Mouse (Mus musculus) CH12.LX (cell line): Measurements from ENCODE around the gene Pard6a. TPM values are rescaled to one million over a fixed set of nuclear protein-coding genes. Genes with fewer than 3 reads are reported as not detected.

Source experiments
- DNase-seq: peaks from one replicate; pipeline ENCODE4 v3.0.0-alpha.2; 2013; ENCODE audit errors: extremely low read depth
- H3K27ac ChIP-seq: 2 replicates; pipeline ENCODE4 v1.5.1; 2012; ENCODE audit warnings: low read depth, mild to moderate bottlenecking, control low read depth, moderate library complexity; ENCODE audit not compliant: insufficient read depth
- H3K27me3 ChIP-seq: replicated peaks from 2 replicates; pipeline ENCODE3; 2012; ENCODE audit warnings: inconsistent platforms
- H3K36me3 ChIP-seq, 2 experiments: replicated peaks in 1 of 2; 2 replicates each; pipeline versions ENCODE3 to v1.6.1; 2012; ENCODE audit warnings: inconsistent platforms in 1 of 2, low read length in 1 of 2, mild to moderate bottlenecking in 1 of 2, mixed read lengths in 1 of 2, moderate library complexity in 1 of 2; ENCODE audit not compliant: control insufficient read depth in 1 of 2, insufficient read depth in 1 of 2
- H3K4me1 ChIP-seq, 2 experiments: 2 replicates each; pipeline ENCODE4 v1.6.1; 2012; ENCODE audit warnings: inconsistent platforms in 1 of 2, moderate library complexity in 1 of 2; ENCODE audit not compliant: insufficient read depth in 2 of 2, control insufficient read depth in 1 of 2
- H3K4me2 ChIP-seq: 2 replicates; pipeline ENCODE4 v1.6.1; 2012; ENCODE audit warnings: low read depth, mild to moderate bottlenecking, control low read depth; ENCODE audit not compliant: poor library complexity, insufficient read depth, severe bottlenecking
- H3K4me3 ChIP-seq, 3 experiments: fragments of 150-350 bp in 1 of 3; sonication (generic) in 1 of 3; replicated peaks in 1 of 3; 2 replicates each; pipeline versions ENCODE3 to v1.5.1; 2011 to 2012; ENCODE audit warnings: low read depth in 2 of 3, low read length in 2 of 3, mild to moderate bottlenecking in 2 of 3, moderate library complexity in 2 of 3, control low read depth in 1 of 3, improper control_type of control experiment in 1 of 3, inconsistent platforms in 1 of 3, mixed read lengths in 1 of 3; ENCODE audit not compliant: poor library complexity in 1 of 3
- H3K79me2 ChIP-seq: replicated peaks from 2 replicates; pipeline ENCODE4 v1.6.1; 2012; ENCODE audit warnings: mild to moderate bottlenecking, moderate library complexity; ENCODE audit not compliant: control insufficient read depth, poor library complexity, insufficient read depth, severe bottlenecking; ENCODE audit errors: extremely low read depth
- H3K9ac ChIP-seq: 2 replicates; pipeline ENCODE4 v1.6.1; 2012; ENCODE audit warnings: low read depth, mild to moderate bottlenecking, control low read depth, moderate library complexity; ENCODE audit not compliant: insufficient read depth
- H3K9me3 ChIP-seq: replicated peaks from 2 replicates; pipeline ENCODE3; 2012; ENCODE audit warnings: low read length, inconsistent platforms, mixed read lengths
- BHLHE40 ChIP-seq: IDR thresholded peaks from 2 replicates; pipeline ENCODE4 v1.6.1; 2011; ENCODE audit warnings: mild to moderate bottlenecking, low read depth, low read length, improper control_type of control experiment
- EP300 ChIP-seq: IDR thresholded peaks from 2 replicates; pipeline ENCODE4 v1.6.1; 2011; ENCODE audit warnings: low read length, improper control_type of control experiment
- JUN ChIP-seq: IDR thresholded peaks from 2 replicates; pipeline ENCODE4 v1.6.1; 2011; ENCODE audit warnings: low read depth, mild to moderate bottlenecking, low read length, improper control_type of control experiment, moderate library complexity; ENCODE audit not compliant: insufficient read depth
- MAFK ChIP-seq: IDR thresholded peaks from 2 replicates; pipeline ENCODE4 v1.6.1; 2011; ENCODE audit warnings: low read length, improper control_type of control experiment; ENCODE audit not compliant: insufficient replicate concordance
- MYC ChIP-seq: IDR thresholded peaks from 2 replicates; pipeline ENCODE4 v1.6.1; 2011; ENCODE audit warnings: low read depth, mild to moderate bottlenecking, improper control_type of control experiment, low read length
- RCOR1 ChIP-seq: conservative IDR thresholded peaks from 2 replicates; pipeline ENCODE4 v1.6.1; 2012; ENCODE audit warnings: low read depth, mild to moderate bottlenecking, inconsistent platforms, low read length, improper control_type of control experiment
- dilution Hi-C: fragments of 300-500 bp; cut with MboI; formaldehyde crosslinking; loops from 2 replicates; pipeline ENCODE4 v1.14.3; 2020; ENCODE audit warnings: low sequenced_read_pairs; ENCODE audit not compliant: extremely low pct_unique_long_range_greater_than_20kb, extremely low pct_ligation_motif_present
- in situ Hi-C: fragments of 300-500 bp; cut with MboI; formaldehyde crosslinking; loops from 3 replicates; pipeline ENCODE4 v1.14.3; 2019; ENCODE audit warnings: low sequenced_read_pairs, low pct_ligation_motif_present, low pct_unique_long_range_greater_than_20kb, mixed read lengths
- polyA plus RNA-seq: library from polyadenylated mRNA; unstranded; fragments of >175 nt; gene quantifications from 2 replicates; pipeline ENCODE4 v1.2.1, GENCODE M21; 2012; ENCODE audit warnings: low read depth; ENCODE audit not compliant: insufficient read length
- total RNA-seq, 2 experiments: library from RNA; depleted of rRNA; stranded (reverse); fragments of 300-350 nt in 1 of 2; fragments of >200 nt in 1 of 2; gene quantifications; 2 replicates each; pipeline ENCODE4 v1.2.3; 2012 to 2014

Pard6a gene
- total and polyA plus RNA-seq, 3 experiments, result 15.9 to 32.3 (median 23.3) TPM

DNA sequence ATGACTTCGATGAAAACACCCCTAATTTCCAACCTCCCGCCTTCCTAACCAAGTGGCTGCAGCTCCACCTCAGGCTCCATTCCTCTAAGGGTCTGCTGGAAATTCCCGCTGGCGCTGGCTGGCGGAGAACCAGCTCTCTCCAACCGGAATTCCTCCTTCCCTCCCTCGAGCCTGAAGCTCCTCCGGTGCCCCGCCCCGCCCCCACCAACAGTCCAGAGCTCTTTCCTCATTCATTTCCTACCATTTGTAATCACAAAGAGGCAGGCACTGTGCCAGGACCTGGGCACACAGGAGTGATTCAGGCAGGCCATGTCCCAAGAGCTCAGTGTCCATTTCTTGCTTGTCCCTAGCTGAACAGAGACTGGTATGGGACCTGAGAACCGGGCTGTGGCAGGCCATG is 49.7 kb downstream of the Pard6a start:
- no peak for DNase-seq
- H3K27ac ChIP-seq, result no peak overlapping the region
- H3K9me3 ChIP-seq, result no peaks in the 10 kb centered on the region
- H3K4me2 ChIP-seq, result no peak overlapping the region
- no peak overlapping the region for H3K4me3 ChIP-seq
- dilution Hi-C loops (no loop called here), in situ Hi-C loops (no loop called here)
- no peaks in the 10 kb centered on the region for H3K27me3 ChIP-seq
- peaks cover 9 to 14% of the 10 kb centered on the region in 2 experiments for H3K4me1 ChIP-seq
- H3K9ac ChIP-seq, result no peak overlapping the region
- H3K36me3 ChIP-seq, result peaks cover 0 to 2% of the 10 kb centered on the region in 2 experiments
- no peak for TF ChIP-seq RCOR1
- TF ChIP-seq BHLHE40, result no peak
- TF ChIP-seq JUN, result no peak
- TF ChIP-seq EP300, result no peak
- TF ChIP-seq MAFK, result no peak
- no peak for TF ChIP-seq MYC
- no peaks in the 10 kb centered on the region for H3K79me2 ChIP-seq

Other genes with a start within 250 kb of the Pard6a start
Only the 20 nearest of the 23 such genes appear.
- gene Tppp3, start 229.6 kb upstream of the Pard6a start, total RNA-seq (2012; rRNA removed), result 0.25 TPM in 2 replicates
- not detected in 2 replicates for gene Tppp3, start 229.6 kb upstream of the Pard6a start, total RNA-seq (2014; rRNA removed)
- gene Tppp3, start 229.6 kb upstream of the Pard6a start, polyA plus RNA-seq, result 0.39 and 0.49 TPM in 2 replicates
- gene Zdhhc1, start 204.2 kb upstream of the Pard6a start, total RNA-seq (2012; rRNA removed), result 2.1 and 2.6 TPM in 2 replicates
- gene Zdhhc1, start 204.2 kb upstream of the Pard6a start, total RNA-seq (2014; rRNA removed), result 0.86 and 1.6 TPM in 2 replicates
- gene Zdhhc1, start 204.2 kb upstream of the Pard6a start, polyA plus RNA-seq, result 2.6 and 3.6 TPM in 2 replicates
- not detected in 2 replicates for gene Hsd11b2, start 182.4 kb upstream of the Pard6a start, total RNA-seq (2012; rRNA removed)
- gene Hsd11b2, start 182.4 kb upstream of the Pard6a start, total RNA-seq (2014; rRNA removed), result not detected in 2 replicates
- gene Hsd11b2, start 182.4 kb upstream of the Pard6a start, polyA plus RNA-seq, result not detected in 2 replicates
- 38.0 and 48.8 TPM in 2 replicates for gene Atp6v0d1, start 135.1 kb upstream of the Pard6a start, total RNA-seq (2012; rRNA removed)
- gene Atp6v0d1, start 135.1 kb upstream of the Pard6a start, total RNA-seq (2014; rRNA removed), result 51.0 and 55.3 TPM in 2 replicates
- gene Atp6v0d1, start 135.1 kb upstream of the Pard6a start, polyA plus RNA-seq, result 48.8 and 53.6 TPM in 2 replicates
- gene Ripor1, start 95.9 kb upstream of the Pard6a start, total RNA-seq (2012; rRNA removed), result 1.5 and 1.7 TPM in 2 replicates
- 0.24 and 0.28 TPM in 2 replicates for gene Ripor1, start 95.9 kb upstream of the Pard6a start, total RNA-seq (2014; rRNA removed)
- 5.8 and 7.2 TPM in 2 replicates for gene Ripor1, start 95.9 kb upstream of the Pard6a start, polyA plus RNA-seq
- gene Ctcf, start 64.6 kb upstream of the Pard6a start, total RNA-seq (2012; rRNA removed), result 42.3 and 47.2 TPM in 2 replicates
- 48.3 and 52.4 TPM in 2 replicates for gene Ctcf, start 64.6 kb upstream of the Pard6a start, total RNA-seq (2014; rRNA removed)
- gene Ctcf, start 64.6 kb upstream of the Pard6a start, polyA plus RNA-seq, result 97.9 and 107 TPM in 2 replicates
- gene Agrp, start 63.8 kb upstream of the Pard6a start, total RNA-seq (2012; rRNA removed), result 0.21 and 0.30 TPM in 2 replicates
- gene Agrp, start 63.8 kb upstream of the Pard6a start, total RNA-seq (2014; rRNA removed), result not detected in 2 replicates
- gene Agrp, start 63.8 kb upstream of the Pard6a start, polyA plus RNA-seq, result not detected in 2 replicates
- gene Carmil2, start 14.9 kb upstream of the Pard6a start, total RNA-seq (2012; rRNA removed), result 7.5 and 7.6 TPM in 2 replicates
- gene Carmil2, start 14.9 kb upstream of the Pard6a start, total RNA-seq (2014; rRNA removed), result 1.7 and 2.0 TPM in 2 replicates
- gene Carmil2, start 14.9 kb upstream of the Pard6a start, polyA plus RNA-seq, result 32.6 and 33.2 TPM in 2 replicates
- 10.9 and 11.9 TPM in 2 replicates for gene Acd, start within 50 bp of the Pard6a start, total RNA-seq (2012; rRNA removed)
- gene Acd, start within 50 bp of the Pard6a start, total RNA-seq (2014; rRNA removed), result 4.8 and 5.2 TPM in 2 replicates
- 31.8 and 40.0 TPM in 2 replicates for gene Acd, start within 50 bp of the Pard6a start, polyA plus RNA-seq
- 0.25 TPM in 1 of 2 replicates, not detected in the other for gene 4933405L10Rik, start 6.5 kb downstream of the Pard6a start, total RNA-seq (2012; rRNA removed)
- gene 4933405L10Rik, start 6.5 kb downstream of the Pard6a start, total RNA-seq (2014; rRNA removed), result not detected in 2 replicates
- not detected in 2 replicates for gene 4933405L10Rik, start 6.5 kb downstream of the Pard6a start, polyA plus RNA-seq
- gene Enkd1, start 7.1 kb downstream of the Pard6a start, total RNA-seq (2012; rRNA removed), result 25.2 and 27.4 TPM in 2 replicates
- gene Enkd1, start 7.1 kb downstream of the Pard6a start, total RNA-seq (2014; rRNA removed), result 15.6 and 17.7 TPM in 2 replicates
- 30.8 and 35.9 TPM in 2 replicates for gene Enkd1, start 7.1 kb downstream of the Pard6a start, polyA plus RNA-seq
- gene Gfod2, start 57.5 kb downstream of the Pard6a start, total RNA-seq (2012; rRNA removed), result 3.1 and 4.7 TPM in 2 replicates
- gene Gfod2, start 57.5 kb downstream of the Pard6a start, total RNA-seq (2014; rRNA removed), result 1.7 and 1.8 TPM in 2 replicates
- gene Gfod2, start 57.5 kb downstream of the Pard6a start, polyA plus RNA-seq, result 3.1 and 3.4 TPM in 2 replicates
- 8.1 and 8.7 TPM in 2 replicates for gene Ranbp10, start 126.2 kb downstream of the Pard6a start, total RNA-seq (2012; rRNA removed)
- gene Ranbp10, start 126.2 kb downstream of the Pard6a start, total RNA-seq (2014; rRNA removed), result 7.4 and 7.9 TPM in 2 replicates
- 12.8 and 15.8 TPM in 2 replicates for gene Ranbp10, start 126.2 kb downstream of the Pard6a start, polyA plus RNA-seq
- 0.13 and 0.21 TPM in 2 replicates for gene Tsnaxip1, start 126.6 kb downstream of the Pard6a start, total RNA-seq (2012; rRNA removed)
- 0.13 TPM in 1 of 2 replicates, not detected in the other for gene Tsnaxip1, start 126.6 kb downstream of the Pard6a start, total RNA-seq (2014; rRNA removed)
- gene Tsnaxip1, start 126.6 kb downstream of the Pard6a start, polyA plus RNA-seq, result 0.38 and 0.50 TPM in 2 replicates
- gene Cenpt, start 152.1 kb downstream of the Pard6a start, total RNA-seq (2012; rRNA removed), result 21.3 and 21.4 TPM in 2 replicates
- gene Cenpt, start 152.1 kb downstream of the Pard6a start, total RNA-seq (2014; rRNA removed), result 17.3 TPM in 2 replicates
- gene Cenpt, start 152.1 kb downstream of the Pard6a start, polyA plus RNA-seq, result 28.2 and 29.4 TPM in 2 replicates
- gene Thap11, start 154.0 kb downstream of the Pard6a start, total RNA-seq (2012; rRNA removed), result 40.2 and 42.6 TPM in 2 replicates
- gene Thap11, start 154.0 kb downstream of the Pard6a start, total RNA-seq (2014; rRNA removed), result 29.7 and 31.9 TPM in 2 replicates
- gene Thap11, start 154.0 kb downstream of the Pard6a start, polyA plus RNA-seq, result 21.3 and 21.7 TPM in 2 replicates
- gene Nutf2, start 159.4 kb downstream of the Pard6a start, total RNA-seq (2012; rRNA removed), result 144 and 193 TPM in 2 replicates
- gene Nutf2, start 159.4 kb downstream of the Pard6a start, total RNA-seq (2014; rRNA removed), result 205 and 223 TPM in 2 replicates
- 7.9 and 11.2 TPM in 2 replicates for gene Nutf2, start 159.4 kb downstream of the Pard6a start, polyA plus RNA-seq
- 41.6 and 47.0 TPM in 2 replicates for gene Edc4, start 179.7 kb downstream of the Pard6a start, total RNA-seq (2012; rRNA removed)
- gene Edc4, start 179.7 kb downstream of the Pard6a start, total RNA-seq (2014; rRNA removed), result 28.2 and 28.7 TPM in 2 replicates
- 37.5 and 46.4 TPM in 2 replicates for gene Edc4, start 179.7 kb downstream of the Pard6a start, polyA plus RNA-seq
- gene Nrn1l, start 192.4 kb downstream of the Pard6a start, total RNA-seq (2012; rRNA removed), result 0.38 and 0.42 TPM in 2 replicates
- gene Nrn1l, start 192.4 kb downstream of the Pard6a start, total RNA-seq (2014; rRNA removed), result not detected in 2 replicates
- not detected in 2 replicates for gene Nrn1l, start 192.4 kb downstream of the Pard6a start, polyA plus RNA-seq
- gene Pskh1, start 199.3 kb downstream of the Pard6a start, total RNA-seq (2012; rRNA removed), result 12.2 and 12.9 TPM in 2 replicates
- 10.5 and 11.0 TPM in 2 replicates for gene Pskh1, start 199.3 kb downstream of the Pard6a start, total RNA-seq (2014; rRNA removed)
- 11.5 and 12.3 TPM in 2 replicates for gene Pskh1, start 199.3 kb downstream of the Pard6a start, polyA plus RNA-seq